Mouse (Mus musculus) induced T-regulatory cell, adult 2 months (primary cell): ENCODE data around the gene Rel.
A peak's percentile ranks its signal among the peaks of the same experiment; 100 is the strongest.

Experiments used
- DNase-seq: peaks from one replicate; pipeline ENCODE4 v3.0.0-alpha.2; 2012; ENCODE audit warnings: low read depth

The Rel gene

GRCm38 (mm10) chr11:23744352-23744751 lies 26.4 kb downstream of the Rel start:
- no peak for DNase-seq

GRCm38 (mm10) chr11:23741386-23741785 lies 29.4 kb downstream of the Rel start:
- no peak for DNase-seq

- peak; percentile 4 for DNase-seq
These were observed 29.9 kb downstream of the Rel start for GRCm38 (mm10) chr11:23740895-23741294.

- no peak for DNase-seq
These were observed 34.8 kb downstream of the Rel start for GRCm38 (mm10) chr11:23735820-23736470.

- peak; percentile 53 for DNase-seq
These were observed 36.0 kb downstream of the Rel start for GRCm38 (mm10) chr11:23734749-23735286.

GRCm38 (mm10) chr11:23732840-23733239 lies 37.9 kb downstream of the Rel start:
- no peak for DNase-seq

- no peak for DNase-seq
These were observed 40.6 kb downstream of the Rel start for GRCm38 (mm10) chr11:23730120-23730519.

- DNase-seq, result no peak
These were observed 42.6 kb downstream of the Rel start for GRCm38 (mm10) chr11:23728186-23728585.

- no peak for DNase-seq
These were observed 44.3 kb downstream of the Rel start for GRCm38 (mm10) chr11:23726441-23726840.

GRCm38 (mm10) chr11:23725850-23726249 lies 44.9 kb downstream of the Rel start:
- no peak for DNase-seq

- no peak for DNase-seq
These were observed 48.4 kb downstream of the Rel start for GRCm38 (mm10) chr11:23722326-23722725.

- DNase-seq, result no peak
These were observed 50.9 kb downstream of the Rel start for GRCm38 (mm10) chr11:23719825-23720224.

GRCm38 (mm10) chr11:23718856-23719255 lies 51.9 kb downstream of the Rel start:
- no peak for DNase-seq

GRCm38 (mm10) chr11:23712299-23712698 lies 58.5 kb downstream of the Rel start:
- no peak for DNase-seq

- no peak for DNase-seq
These were observed 66.0 kb downstream of the Rel start for GRCm38 (mm10) chr11:23704604-23705294.

- DNase-seq, result no peak
These were observed 68.9 kb downstream of the Rel start for GRCm38 (mm10) chr11:23701831-23702230.

GRCm38 (mm10) chr11:23699414-23700095 lies 71.2 kb downstream of the Rel start:
- DNase-seq, result peak; percentile 75

GRCm38 (mm10) chr11:23698526-23698925 lies 72.2 kb downstream of the Rel start:
- DNase-seq, result no peak

GRCm38 (mm10) chr11:23695847-23696246 lies 74.9 kb downstream of the Rel start:
- DNase-seq, result peak; percentile 36

- DNase-seq, result no peak
These were observed 77.5 kb downstream of the Rel start for GRCm38 (mm10) chr11:23693286-23693685.

GRCm38 (mm10) chr11:23688060-23688459 lies 82.7 kb downstream of the Rel start:
- no peak for DNase-seq
